In the genomic region with DNA sequence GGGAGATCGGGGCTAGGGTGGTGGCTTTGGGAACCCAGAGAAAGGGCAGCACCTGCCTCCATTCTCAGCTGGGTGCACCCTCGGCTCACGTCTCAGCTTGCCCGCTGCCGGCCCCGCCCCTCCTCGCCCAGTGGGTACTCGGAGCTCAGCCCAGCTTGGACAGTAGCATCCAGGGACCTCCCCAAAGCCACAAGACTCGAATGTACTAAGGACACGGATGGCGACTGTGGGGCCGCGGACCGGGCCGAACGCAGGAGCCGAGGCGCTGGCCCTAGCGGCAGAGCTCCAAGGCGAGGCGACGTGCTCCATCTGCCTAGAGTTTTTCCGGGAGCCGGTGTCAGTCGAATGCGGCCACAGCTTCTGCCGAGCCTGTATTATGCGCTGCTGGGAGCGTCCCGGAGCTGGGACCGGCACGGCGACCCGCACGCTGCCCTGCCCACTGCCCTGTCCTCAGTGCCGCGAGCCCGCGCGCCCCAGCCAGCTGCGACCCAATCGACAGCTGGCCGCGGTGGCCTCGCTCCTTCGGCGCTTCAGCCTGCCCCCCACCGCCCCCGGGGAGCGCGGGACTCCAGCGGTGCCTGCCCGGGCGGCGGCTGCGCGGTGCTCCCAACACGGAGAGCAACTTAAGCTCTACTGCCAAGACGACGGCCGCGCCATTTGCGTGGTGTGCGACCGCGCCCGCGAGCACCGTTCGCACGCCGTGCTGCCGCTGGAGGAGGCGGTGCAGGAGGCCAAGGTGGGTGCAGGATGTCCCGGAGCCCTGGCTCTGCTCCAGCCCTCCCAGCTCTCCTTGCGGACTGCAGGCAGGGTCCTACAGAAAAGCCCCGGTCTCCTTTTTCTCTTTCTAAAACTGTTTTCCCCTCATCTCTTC, we compare ENCODE assay signal across 8 mouse cellular contexts. TPM values are rescaled to one million over a fixed set of nuclear protein-coding genes. Genes with fewer than 3 reads are reported as not detected.
DNase-seq lines count a peak whose midpoint lies in the region; ATAC-seq and TF ChIP-seq lines count a peak whose summit lies in the region.

No protein-coding gene starts in this region.

- no peak for TF ChIP-seq POLR2A in brain, embryonic 14.5 days (IDR thresholded peaks at IDR 0.05; ENCODE audit: borderline replicate concordance, extremely low read depth, insufficient read depth, insufficient read length, poor library complexity, severe bottlenecking)
- TF ChIP-seq POLR2A in thymus, adult 2 months (IDR thresholded peaks at IDR 0.05; ENCODE audit: control insufficient read depth, extremely low read depth, insufficient read depth, low read length, poor library complexity), result no peak

- ATAC-seq in heart, embryonic 16.5 days (replicated peaks; ENCODE audit: extremely low read depth, insufficient read depth, low FRiP score), result peak; percentile 21; the same call in 1 of the 2 replicates
- peak; percentile 27 for ATAC-seq in lung, embryonic 16.5 days (ENCODE audit: low read depth)

- under 1% methylated on average over 77 of the region's 77 CpGs for WGBS in forebrain, embryonic 10.5 days
- under 1% methylated on average over 77 of the region's 77 CpGs for WGBS in heart, embryonic 16.5 days
- WGBS in lung, embryonic 16.5 days, result under 1% methylated on average over 70 of the region's 77 CpGs
- 1% methylated on average over 77 of the region's 77 CpGs for WGBS in thymus, adult 2 months

- H3K9me3 ChIP-seq in forebrain, embryonic 10.5 days, result no peaks in the 10 kb centered on the region
- H3K9me3 ChIP-seq in heart, embryonic 16.5 days (replicated peaks; ENCODE audit: control insufficient read depth, low read length), result no peaks in the 10 kb centered on the region
- H3K9me3 ChIP-seq in lung, embryonic 16.5 days (ENCODE audit: control insufficient read depth, low read length), result no peaks in the 10 kb centered on the region

- H3K4me1 ChIP-seq in forebrain, embryonic 10.5 days, result peaks cover 32% of the 10 kb centered on the region
- H3K4me1 ChIP-seq in heart, embryonic 16.5 days (ENCODE audit: control insufficient read depth, insufficient read depth, low read length), result peaks cover 11% of the 10 kb centered on the region
- H3K4me1 ChIP-seq in lung, embryonic 16.5 days (replicated peaks; ENCODE audit: control insufficient read depth, insufficient read depth, low read length), result peaks cover 8% of the 10 kb centered on the region
- peaks cover 21% of the 10 kb centered on the region for H3K4me1 ChIP-seq in thymus, adult 2 months (replicated peaks; ENCODE audit: control insufficient read depth, insufficient read depth, low read length)

- peak; percentile 47 to 52 for DNase-seq in CD8-positive naive resting alpha-beta T cell, adult 2 months (ENCODE audit: low read depth in 2 of 2, low spot score in 2 of 2)
- peak; percentile 72 for DNase-seq in brain, embryonic 14.5 days (ENCODE audit: low read depth)
- peak; percentile 58 for DNase-seq in forebrain, embryonic 10.5 days (ENCODE audit: extremely low spot score, low spot score)
- DNase-seq in kidney, postnatal 10 days, result peak; percentile 81
- DNase-seq in ovary, adult 18-20 months (ENCODE audit: low spot score), result peak; percentile 50
- DNase-seq in thymus, adult 2 months, result peak; percentile 51

- H3K9ac ChIP-seq in heart, embryonic 16.5 days (ENCODE audit: low read length), result peak overlapping the region; percentile 82
- peak overlapping the region; percentile 74 for H3K9ac ChIP-seq in lung, embryonic 16.5 days (ENCODE audit: low read length)

- peak overlapping the region; percentile 77 for H3K27ac ChIP-seq in forebrain, embryonic 10.5 days
- peak overlapping the region; percentile 56 for H3K27ac ChIP-seq in heart, embryonic 16.5 days (ENCODE audit: low read length)
- peak overlapping the region; percentile 37 for H3K27ac ChIP-seq in lung, embryonic 16.5 days (ENCODE audit: low read length)
- H3K27ac ChIP-seq in thymus, adult 2 months (ENCODE audit: control insufficient read depth, insufficient read depth, low read length), result no peak overlapping the region

- TF ChIP-seq CTCF in brain, embryonic 14.5 days (IDR thresholded peaks at IDR 0.05; ENCODE audit: borderline replicate concordance, extremely low read depth, insufficient read depth, insufficient read length), result peak; percentile 12; the same call in 1 of the 2 replicates
- 0 out of 2 replicates have a peak, but pooled peaks have one; percentile 9 for TF ChIP-seq CTCF in thymus, adult 2 months (IDR thresholded peaks at IDR 0.05; ENCODE audit: borderline replicate concordance, control insufficient read depth, extremely low read depth, insufficient read depth, low read length, poor library complexity)

- H3K4me2 ChIP-seq in heart, embryonic 16.5 days (ENCODE audit: low read depth, low read length), result peak overlapping the region; percentile 82
- H3K4me2 ChIP-seq in lung, embryonic 16.5 days (ENCODE audit: low read depth, low read length), result peak overlapping the region; percentile 91

- H3K27me3 ChIP-seq in forebrain, embryonic 10.5 days (ENCODE audit: poor library complexity, severe bottlenecking), result peaks cover 50% of the 10 kb centered on the region
- no peaks in the 10 kb centered on the region for H3K27me3 ChIP-seq in heart, embryonic 16.5 days (ENCODE audit: control insufficient read depth, insufficient read depth, low read length)
- no peaks in the 10 kb centered on the region for H3K27me3 ChIP-seq in lung, embryonic 16.5 days (ENCODE audit: control insufficient read depth, insufficient read depth, low read depth, low read length)
- H3K27me3 ChIP-seq in thymus, adult 2 months (ENCODE audit: control insufficient read depth, insufficient read depth, low read length), result no peaks in the 10 kb centered on the region

- peak overlapping the region; percentile 88 for H3K4me3 ChIP-seq in forebrain, embryonic 10.5 days
- peak overlapping the region; percentile 91 for H3K4me3 ChIP-seq in heart, embryonic 16.5 days (ENCODE audit: low read length)
- H3K4me3 ChIP-seq in lung, embryonic 16.5 days (ENCODE audit: low read length), result peak overlapping the region; percentile 76
- H3K4me3 ChIP-seq in thymus, adult 2 months (ENCODE audit: control insufficient read depth, insufficient read depth, low read length), result peak overlapping the region; percentile 98

- no peaks in the 10 kb centered on the region for H3K36me3 ChIP-seq in forebrain, embryonic 10.5 days (replicated peaks)
- no peaks in the 10 kb centered on the region for H3K36me3 ChIP-seq in heart, embryonic 16.5 days (ENCODE audit: control insufficient read depth, insufficient read depth)
- no peaks in the 10 kb centered on the region for H3K36me3 ChIP-seq in lung, embryonic 16.5 days (ENCODE audit: control insufficient read depth, insufficient read depth, low read length)
- H3K36me3 ChIP-seq in thymus, adult 2 months (ENCODE audit: control insufficient read depth, insufficient read depth, low read length), result no peaks in the 10 kb centered on the region

RNA-seq across cellular contexts. Expression of a gene that starts 11.1 kb away (rescaled TPM):
- 34.5 and 47.1 TPM in 2 replicates for polyA plus RNA-seq in brain, embryonic 14.5 days (2012; rRNA removed)
- polyA plus RNA-seq in forebrain, embryonic 10.5 days (2016; fragmentation: Nextera tagmentation; extraction: Ambion mirVana), result 2.3 and 4.3 TPM in 2 replicates
- polyA plus RNA-seq in heart, embryonic 16.5 days (2015; fragmentation: Nextera tagmentation; extraction: Ambion mirVana), result 0.55 and 0.66 TPM in 2 replicates
- 1.7 and 2.6 TPM in 2 replicates for polyA plus RNA-seq in lung, embryonic 16.5 days (2015; fragmentation: Nextera tagmentation; extraction: Ambion mirVana)
- polyA plus RNA-seq in thymus, adult 2 months (2012; rRNA removed), result 8.1 and 20.2 TPM in 2 replicates

RNA-seq across cellular contexts. Expression of a gene that starts 11.6 kb away (rescaled TPM):
- polyA plus RNA-seq in brain, embryonic 14.5 days (2012; rRNA removed), result 2.6 and 2.8 TPM in 2 replicates
- polyA plus RNA-seq in forebrain, embryonic 10.5 days (2016; fragmentation: Nextera tagmentation; extraction: Ambion mirVana), result 0.07 and 0.31 TPM in 2 replicates
- 0.89 and 0.98 TPM in 2 replicates for polyA plus RNA-seq in heart, embryonic 16.5 days (2015; fragmentation: Nextera tagmentation; extraction: Ambion mirVana)
- 0.51 and 1.2 TPM in 2 replicates for polyA plus RNA-seq in lung, embryonic 16.5 days (2015; fragmentation: Nextera tagmentation; extraction: Ambion mirVana)
- 11.6 and 13.0 TPM in 2 replicates for polyA plus RNA-seq in thymus, adult 2 months (2012; rRNA removed)

RNA-seq across cellular contexts. Expression of a gene that starts 20.4 kb away (rescaled TPM):
- polyA plus RNA-seq in brain, embryonic 14.5 days (2012; rRNA removed), result 39.3 and 44.2 TPM in 2 replicates
- polyA plus RNA-seq in forebrain, embryonic 10.5 days (2016; fragmentation: Nextera tagmentation; extraction: Ambion mirVana), result 4.0 and 4.6 TPM in 2 replicates
- polyA plus RNA-seq in heart, embryonic 16.5 days (2015; fragmentation: Nextera tagmentation; extraction: Ambion mirVana), result 4.2 and 4.3 TPM in 2 replicates
- polyA plus RNA-seq in lung, embryonic 16.5 days (2015; fragmentation: Nextera tagmentation; extraction: Ambion mirVana), result 6.4 and 6.6 TPM in 2 replicates
- 41.7 and 41.9 TPM in 2 replicates for polyA plus RNA-seq in thymus, adult 2 months (2012; rRNA removed)

RNA-seq across cellular contexts. Expression of a gene that starts 33.9 kb away (rescaled TPM):
- polyA plus RNA-seq in brain, embryonic 14.5 days (2012; rRNA removed), result 1.2 and 1.9 TPM in 2 replicates
- 1.2 and 1.6 TPM in 2 replicates for polyA plus RNA-seq in forebrain, embryonic 10.5 days (2016; fragmentation: Nextera tagmentation; extraction: Ambion mirVana)
- 11.6 and 14.5 TPM in 2 replicates for polyA plus RNA-seq in heart, embryonic 16.5 days (2015; fragmentation: Nextera tagmentation; extraction: Ambion mirVana)
- polyA plus RNA-seq in lung, embryonic 16.5 days (2015; fragmentation: Nextera tagmentation; extraction: Ambion mirVana), result 10.6 and 14.9 TPM in 2 replicates
- polyA plus RNA-seq in thymus, adult 2 months (2012; rRNA removed), result 17.7 and 20.0 TPM in 2 replicates

RNA-seq across cellular contexts. Expression of a gene that starts 37.4 kb away (rescaled TPM):
- polyA plus RNA-seq in brain, embryonic 14.5 days (2012; rRNA removed), result 1,339 and 1,725 TPM in 2 replicates
- 850 and 861 TPM in 2 replicates for polyA plus RNA-seq in forebrain, embryonic 10.5 days (2016; fragmentation: Nextera tagmentation; extraction: Ambion mirVana)
- polyA plus RNA-seq in heart, embryonic 16.5 days (2015; fragmentation: Nextera tagmentation; extraction: Ambion mirVana), result 382 and 390 TPM in 2 replicates
- 657 and 669 TPM in 2 replicates for polyA plus RNA-seq in lung, embryonic 16.5 days (2015; fragmentation: Nextera tagmentation; extraction: Ambion mirVana)
- 3,906 and 3,990 TPM in 2 replicates for polyA plus RNA-seq in thymus, adult 2 months (2012; rRNA removed)
